Mouse (Mus musculus) adipose tissue, adult 10 weeks (tissue): ENCODE data around the gene Phf2. TPM values are rescaled to one million over a fixed set of nuclear protein-coding genes. Genes with fewer than 3 reads are reported as not detected.

Experiments used
- polyA plus RNA-seq: library from polyadenylated mRNA; stranded (reverse); fragments of 350-450 nt; fragmentation: Illumina TruSeq; extraction: RNeasy Lipid Tissue Mini Kit (QIAGEN cat#74804); gene quantifications from one replicate; pipeline ENCODE4 v1.2.3, GENCODE M21; 2014; ENCODE audit warnings: low read depth, low replicate concordance

The Phf2 gene
- 27.5 TPM for polyA plus RNA-seq

GRCm38 (mm10) chr13:48870771-48871731 is at the start of gene Phf2:
Phf2 (minus strand) TSS chr13:48871119.

Other genes starting within 250 kb of the Phf2 start
- 18.0 TPM for gene Ptpdc1, start 245.5 kb downstream of the Phf2 start, polyA plus RNA-seq
- gene Barx1, start 208.1 kb downstream of the Phf2 start, polyA plus RNA-seq = not detected
- gene Fam120a, start 96.9 kb upstream of the Phf2 start, polyA plus RNA-seq = 89.8 TPM